Mouse (Mus musculus) right cerebral cortex, postnatal 14 days (tissue): ENCODE results near the gene Mei1.

Experiments
- DNase-seq: peaks from one replicate; pipeline ENCODE4 v3.0.0; 2022

The Mei1 gene

GRCm38 (mm10) chr15:82069898-82070297, at the start of gene Mei1:
Mei1 (plus strand) TSS chr15:82069996.
- no peak for DNase-seq

GRCm38 (mm10) chr15:82022535-82023088, 47.2 kb upstream of the Mei1 start:
- no peak for DNase-seq

- DNase-seq = no peak
Measured at GRCm38 (mm10) chr15:82023965-82024635, 45.7 kb upstream of the Mei1 start.

- DNase-seq = no peak
Measured at GRCm38 (mm10) chr15:82027276-82027675, 42.5 kb upstream of the Mei1 start.

- DNase-seq = no peak
Measured at GRCm38 (mm10) chr15:82027726-82028125, 42.1 kb upstream of the Mei1 start.

- no peak for DNase-seq
Measured at GRCm38 (mm10) chr15:82032386-82032785, 37.4 kb upstream of the Mei1 start.

- DNase-seq = no peak
Measured at GRCm38 (mm10) chr15:82033762-82034161, 36.0 kb upstream of the Mei1 start, which contains the start of gene Desi1. Desi1 (minus strand) TSS chr15:82033862.

- DNase-seq = no peak
Measured at GRCm38 (mm10) chr15:82035904-82036689, 33.7 kb upstream of the Mei1 start.

- peak; percentile 53 for DNase-seq
Measured at GRCm38 (mm10) chr15:82040650-82041049, 29.1 kb upstream of the Mei1 start.

- DNase-seq = no peak
Measured at GRCm38 (mm10) chr15:82044166-82044784, 25.5 kb upstream of the Mei1 start.

- peak; percentile 34 for DNase-seq
Measured at GRCm38 (mm10) chr15:82046246-82046891, 23.4 kb upstream of the Mei1 start.

- peak; percentile 92 for DNase-seq
Measured at GRCm38 (mm10) chr15:82047080-82047883, 22.5 kb upstream of the Mei1 start, which contains the start of gene Snu13. Snu13 (minus strand) TSS chr15:82047598.

- no peak for DNase-seq
Measured at GRCm38 (mm10) chr15:82052544-82052943, 17.3 kb upstream of the Mei1 start.

- no peak for DNase-seq
Measured at GRCm38 (mm10) chr15:82058719-82059201, 11.0 kb upstream of the Mei1 start, which contains the start of gene 4930407I10Rik. 4930407I10Rik (plus strand) TSS chr15:82059151.

- DNase-seq = no peak
Measured at GRCm38 (mm10) chr15:82063909-82064308, 5.9 kb upstream of the Mei1 start.

GRCm38 (mm10) chr15:82065511-82065910, 4.3 kb upstream of the Mei1 start:
- DNase-seq = peak; percentile 69

GRCm38 (mm10) chr15:82071816-82072469, 2.1 kb downstream of the Mei1 start:
- no peak for DNase-seq

GRCm38 (mm10) chr15:82073490-82073889, 3.7 kb downstream of the Mei1 start:
- no peak for DNase-seq

GRCm38 (mm10) chr15:82079883-82080282, 10.1 kb downstream of the Mei1 start:
- DNase-seq = no peak

GRCm38 (mm10) chr15:82081161-82081560, 11.4 kb downstream of the Mei1 start:
- peak; percentile 42 for DNase-seq

- no peak for DNase-seq
Measured at GRCm38 (mm10) chr15:82085606-82086005, 15.8 kb downstream of the Mei1 start.
